Mouse (Mus musculus): Measurements from ENCODE around the gene Tbc1d10a.
"Not testable (repeated sequence)": the region's sequence is repeated elsewhere in the genome, so short reads cannot be mapped to it uniquely, and the experiment has no call there.

Gene Tbc1d10a

GRCm38 (mm10) chr11:4184251-4184952 lies 2.2 kb upstream of the Tbc1d10a start:
- DNase-seq (ENCODE audit: low read depth): peak; percentile 54

DNA sequence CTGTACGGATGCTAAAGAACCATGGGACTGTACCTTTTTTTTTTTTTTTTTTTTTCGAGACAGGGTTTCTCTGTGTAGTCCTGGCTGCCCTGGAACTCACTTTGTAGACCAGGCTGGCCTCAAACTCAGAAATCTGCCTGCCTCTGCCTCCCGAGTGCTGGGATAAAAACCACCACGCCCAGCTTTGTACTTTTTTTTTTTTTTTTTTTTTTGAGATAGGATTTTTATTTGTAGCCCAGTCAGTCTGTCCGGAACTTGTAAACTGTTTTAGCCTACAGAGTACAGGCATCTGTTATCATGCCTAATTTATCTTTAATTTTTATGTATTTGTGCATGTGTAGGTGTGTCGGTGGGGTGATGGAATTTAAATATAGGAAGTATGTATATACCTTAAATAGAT lies 1.1 kb upstream of the Tbc1d10a start:
- DNase-seq (ENCODE audit: low read depth): not testable (repeated sequence)

DNA sequence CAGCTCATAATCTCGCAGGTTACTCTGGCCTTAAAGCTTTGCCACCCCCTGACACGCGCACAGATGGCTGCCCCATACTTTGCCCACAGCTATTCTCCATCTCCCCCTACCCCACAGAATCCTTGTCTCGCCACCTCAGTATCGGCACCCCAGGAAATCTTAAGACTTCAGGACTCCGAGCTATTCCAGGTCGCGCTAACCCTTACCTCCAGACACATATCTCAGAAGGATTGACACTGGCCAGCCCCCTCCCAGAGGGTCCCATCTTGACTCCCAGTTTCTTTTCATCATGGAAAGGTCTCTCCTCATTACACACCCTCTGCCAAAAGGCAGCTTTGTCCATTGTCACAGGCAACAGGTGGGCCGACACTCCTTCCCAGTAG lies 720 bp downstream of the Tbc1d10a start:
- no peak for DNase-seq (ENCODE audit: low read depth)

DNA sequence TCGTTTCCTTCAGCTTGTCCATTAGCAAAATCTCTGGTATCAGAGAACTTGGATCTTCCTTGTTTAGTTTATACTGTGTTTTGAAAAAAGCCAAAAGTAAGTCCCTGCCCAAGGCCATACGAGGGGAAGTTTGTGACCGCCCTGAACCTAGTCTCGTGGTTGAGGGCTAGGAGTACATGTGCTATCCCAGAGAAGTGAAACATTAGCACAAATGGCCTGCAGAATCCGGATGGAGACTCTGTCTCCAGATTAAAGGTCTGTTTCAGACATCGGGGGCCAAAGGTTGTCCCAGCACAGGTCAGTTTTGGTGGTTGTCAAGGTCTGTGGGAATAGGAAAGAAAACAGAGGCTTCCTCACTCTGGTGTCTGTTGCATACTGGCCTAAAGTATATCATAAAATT lies 2.6 kb downstream of the Tbc1d10a start:
- no peak for DNase-seq (ENCODE audit: low read depth)

- DNase-seq (ENCODE audit: low read depth): no peak
These were observed 4.1 kb downstream of the Tbc1d10a start for GRCm38 (mm10) chr11:4190677-4191076.

- DNase-seq (ENCODE audit: low read depth): no peak
These were observed 6.2 kb downstream of the Tbc1d10a start for GRCm38 (mm10) chr11:4192757-4193156.

DNA sequence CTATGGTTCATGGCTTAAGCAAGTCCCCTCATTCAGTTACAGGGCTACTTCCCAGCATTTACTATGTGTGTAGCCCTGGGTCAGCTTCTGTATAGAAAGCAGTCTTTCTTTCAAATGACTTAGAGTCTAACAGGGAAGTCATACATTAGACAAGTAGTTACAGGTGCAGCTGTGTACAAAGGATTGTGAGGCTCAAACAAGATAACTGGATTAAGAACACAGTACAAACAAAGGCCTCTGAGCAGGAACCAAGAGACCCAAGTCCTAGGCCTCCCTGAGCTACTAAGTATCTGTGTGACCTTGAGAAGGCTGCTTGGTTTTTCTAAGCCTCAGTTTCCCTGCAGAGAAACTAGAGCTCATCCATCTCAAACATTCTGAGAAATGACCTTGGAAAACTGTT lies 6.8 kb downstream of the Tbc1d10a start:
- no peak for DNase-seq (ENCODE audit: low read depth)

DNA sequence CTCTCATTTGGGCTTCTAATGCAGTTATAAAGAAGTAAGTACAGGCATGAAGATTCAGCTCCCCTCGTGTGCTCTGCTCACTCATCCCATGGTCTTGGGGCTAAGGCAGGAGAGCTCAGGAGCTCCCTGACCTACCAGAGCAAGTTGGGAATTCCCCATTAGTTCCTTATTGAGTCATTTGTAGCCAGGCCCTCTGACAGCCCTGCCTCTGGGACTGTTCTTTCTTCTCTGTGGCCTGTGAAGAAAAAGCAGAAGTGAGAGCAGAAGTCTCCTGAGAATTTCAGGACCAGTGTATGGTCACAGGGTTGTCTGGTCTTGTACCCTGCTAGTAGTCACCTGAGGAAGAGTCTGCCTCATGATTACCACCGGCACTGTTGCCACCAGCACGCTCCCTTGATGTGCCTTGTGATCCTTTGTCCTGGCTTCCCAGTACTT lies 9.0 kb downstream of the Tbc1d10a start:
- DNase-seq (ENCODE audit: low read depth): peak; percentile 64

DNA sequence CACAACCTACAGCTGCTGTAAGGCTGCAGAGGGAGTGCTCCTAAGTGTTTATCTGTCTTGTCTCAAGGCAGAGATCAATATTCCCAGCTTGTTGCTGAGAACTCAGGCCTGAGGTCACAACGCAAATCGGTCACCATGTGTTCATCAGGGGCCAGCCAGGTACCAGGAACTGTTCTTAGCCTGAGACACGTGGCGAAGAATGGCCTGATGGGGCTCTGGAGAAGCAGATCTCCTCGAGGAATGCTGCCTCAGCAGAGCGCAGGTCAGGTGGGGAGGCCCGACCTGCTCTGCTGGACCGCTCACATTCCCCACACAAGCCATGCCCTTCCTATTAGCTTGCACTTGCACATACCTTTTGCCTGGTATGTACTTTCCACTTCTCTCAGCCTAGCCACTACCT lies 10.0 kb downstream of the Tbc1d10a start:
- DNase-seq (ENCODE audit: low read depth): no peak

GRCm38 (mm10) chr11:4197691-4198090 lies 11.1 kb downstream of the Tbc1d10a start:
- no peak for DNase-seq (ENCODE audit: low read depth)

- peak; percentile 68 for DNase-seq (ENCODE audit: low read depth)
These were observed 15.6 kb downstream of the Tbc1d10a start for GRCm38 (mm10) chr11:4201981-4202700.

DNA sequence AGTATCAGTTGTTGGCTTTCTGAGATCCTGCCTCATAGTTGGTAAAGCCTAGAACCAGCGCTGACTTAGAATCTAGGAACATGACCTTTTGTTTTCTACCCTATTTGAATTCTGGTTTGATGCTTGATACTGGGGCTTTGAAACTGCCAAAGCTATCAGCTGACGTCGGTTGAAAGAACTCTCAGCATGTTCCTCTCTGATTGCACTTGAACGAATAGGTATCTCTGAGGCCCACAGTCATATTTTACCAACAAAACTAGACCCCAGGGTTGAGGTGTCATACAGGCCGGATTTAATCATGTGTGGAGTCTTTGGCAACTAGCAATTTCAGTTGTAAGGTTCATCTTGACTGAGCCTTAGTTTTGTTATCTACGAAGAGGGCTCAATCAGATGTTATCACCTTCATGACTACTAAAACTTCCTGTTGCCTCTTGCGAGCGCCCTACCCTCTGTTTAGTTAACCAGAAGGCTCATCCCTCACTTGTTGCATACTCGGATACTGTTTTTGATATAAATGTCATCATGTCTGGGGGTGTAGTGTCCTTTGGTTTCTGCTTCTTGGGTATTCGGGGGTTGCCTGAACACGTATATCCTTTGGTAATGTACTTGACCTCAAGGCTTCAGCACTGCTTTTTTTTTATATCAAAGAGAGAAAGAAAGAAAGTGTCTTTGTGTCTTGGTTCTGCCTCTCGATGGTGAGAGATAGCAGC lies 16.6 kb downstream of the Tbc1d10a start:
- peak; percentile 89 for DNase-seq (ENCODE audit: low read depth)

- no peak for DNase-seq (ENCODE audit: low read depth)
These were observed 17.1 kb downstream of the Tbc1d10a start for GRCm38 (mm10) chr11:4203705-4204074.

DNA sequence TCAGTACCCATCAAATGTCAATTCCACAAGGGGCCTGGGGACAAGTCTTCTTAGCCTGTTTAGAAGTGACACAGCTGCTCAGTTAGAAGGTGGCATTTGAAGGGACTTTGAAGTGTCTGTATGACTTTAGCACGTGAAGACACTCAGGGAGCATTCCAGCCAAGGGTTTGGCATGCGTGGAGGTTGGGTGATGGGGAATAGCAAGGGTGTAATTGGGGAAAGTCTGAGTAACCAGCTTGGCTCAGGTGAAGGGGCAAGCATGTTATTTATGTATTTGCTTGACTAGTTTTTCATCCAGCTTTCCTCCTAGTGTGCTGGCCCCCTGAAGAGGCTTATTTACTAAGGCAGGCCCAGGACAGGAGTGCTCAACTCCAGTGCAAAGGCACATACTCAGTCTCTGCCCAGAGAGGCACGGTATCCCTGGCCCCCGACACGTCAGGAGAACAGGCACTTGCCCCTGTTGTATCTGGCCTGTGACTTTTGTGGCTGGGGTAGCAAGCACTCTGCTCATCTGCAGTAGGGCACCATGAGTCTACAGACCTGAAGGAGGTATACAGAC lies 18.6 kb downstream of the Tbc1d10a start:
- peak; percentile 35 for DNase-seq (ENCODE audit: low read depth)

DNA sequence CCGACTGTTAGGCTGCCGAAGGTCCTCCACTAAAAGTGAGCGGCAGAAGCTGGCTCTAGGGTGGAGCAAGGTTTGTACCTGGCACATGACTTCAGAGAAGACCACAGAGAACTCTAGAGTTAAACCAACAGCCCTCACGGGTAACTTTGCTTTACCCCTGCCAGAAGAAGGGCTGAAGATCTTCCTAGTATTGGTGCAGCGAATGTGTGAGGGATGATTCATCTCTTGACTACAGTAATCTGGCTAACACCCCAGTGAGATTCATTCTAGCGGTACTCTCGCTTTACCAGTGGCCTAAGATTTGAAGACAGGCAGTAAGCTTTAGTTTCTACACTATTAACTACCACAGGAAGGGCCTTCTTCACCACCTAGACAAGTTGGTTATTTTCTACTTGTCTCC lies 19.4 kb downstream of the Tbc1d10a start:
- peak; percentile 83 for DNase-seq (ENCODE audit: low read depth)

- DNase-seq (ENCODE audit: low read depth): peak; percentile 80
These were observed 20.0 kb downstream of the Tbc1d10a start for GRCm38 (mm10) chr11:4206563-4206962.

DNA sequence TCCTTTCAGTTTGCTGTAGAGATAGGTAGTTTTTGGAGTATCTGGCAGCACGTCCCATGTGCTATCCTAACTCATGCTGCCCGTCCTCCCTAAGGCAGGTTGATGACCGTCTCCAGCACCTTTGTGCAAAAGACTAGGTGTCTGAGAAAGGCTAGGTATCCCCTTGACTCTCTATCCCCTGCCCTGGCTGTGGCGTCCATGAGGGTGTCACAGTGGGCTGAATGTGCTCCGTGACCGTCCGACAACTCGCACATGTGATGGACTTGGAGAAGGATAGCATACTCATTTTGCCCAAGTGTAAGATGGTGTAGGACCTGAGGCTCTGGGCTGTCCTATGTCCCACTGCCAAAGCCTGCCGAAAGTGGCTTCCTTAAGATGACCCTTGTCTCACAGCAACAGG lies 21.1 kb downstream of the Tbc1d10a start:
- no peak for DNase-seq (ENCODE audit: low read depth)

GRCm38 (mm10) chr11:4209556-4209955 lies 23.0 kb downstream of the Tbc1d10a start:
- DNase-seq (ENCODE audit: low read depth): peak; percentile 54

DNA sequence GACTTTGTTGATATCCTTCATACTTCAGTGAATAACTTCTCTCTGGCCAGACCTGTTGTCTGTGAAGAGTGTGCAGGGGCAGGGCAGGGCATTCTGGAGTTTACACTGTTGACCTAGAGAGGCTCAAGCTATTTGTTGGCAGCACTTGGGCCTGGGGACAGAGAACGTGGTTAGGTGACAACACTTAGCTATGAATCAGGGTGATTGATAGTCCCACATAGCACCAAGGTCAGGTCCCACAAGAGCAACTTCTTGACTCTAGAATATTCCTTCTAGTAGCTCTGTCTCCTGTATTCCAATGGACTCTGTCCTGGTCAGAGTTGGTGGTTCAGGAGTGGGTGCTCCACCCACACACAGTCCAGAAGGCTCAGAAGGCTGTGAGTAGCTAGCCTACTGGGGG lies 24.2 kb downstream of the Tbc1d10a start:
- no peak for DNase-seq (ENCODE audit: low read depth)

DNA sequence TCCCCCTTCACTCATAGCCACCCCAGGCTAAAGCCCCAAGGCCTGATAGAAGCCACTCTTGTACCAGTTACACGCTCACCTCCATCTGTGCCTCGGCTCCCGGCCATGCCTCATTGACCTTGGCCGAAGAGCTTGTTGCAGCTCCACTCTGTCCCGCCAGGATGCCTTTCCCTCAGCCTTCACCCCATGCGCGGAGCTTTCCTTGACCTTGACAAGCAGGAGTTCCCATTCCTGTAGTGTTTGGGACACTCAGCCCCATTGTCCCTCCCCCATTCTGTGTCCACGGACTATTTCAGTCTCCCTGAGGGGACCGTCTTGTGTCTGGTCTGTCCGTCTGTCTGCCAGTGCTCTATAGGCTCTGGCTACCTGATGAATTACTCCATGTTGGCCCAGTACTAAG lies 26.5 kb downstream of the Tbc1d10a start:
- no peak for DNase-seq (ENCODE audit: low read depth)

GRCm38 (mm10) chr11:4214572-4214971 lies 28.0 kb downstream of the Tbc1d10a start:
- DNase-seq (ENCODE audit: low read depth): no peak

DNA sequence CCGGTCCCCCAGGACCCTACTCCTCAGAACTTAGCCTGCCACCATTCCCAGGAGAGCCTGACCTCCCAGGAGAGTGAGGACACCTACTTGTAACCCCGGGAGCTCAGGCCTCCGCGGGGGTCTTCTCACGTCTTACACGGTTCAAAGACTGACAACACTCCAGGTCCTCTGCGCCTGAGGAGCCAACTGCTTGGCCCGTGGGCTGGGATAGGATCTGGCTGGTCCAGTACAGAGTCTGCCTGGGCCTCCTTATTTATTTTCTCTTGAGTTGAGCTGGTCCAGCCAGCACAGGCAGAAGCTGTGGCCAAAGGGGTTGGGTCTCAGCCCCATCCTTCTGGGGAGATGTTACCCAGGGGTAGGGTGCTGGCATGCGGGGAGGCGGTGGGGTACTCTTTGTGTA lies 28.5 kb downstream of the Tbc1d10a start:
- DNase-seq (ENCODE audit: low read depth): no peak

All from induced T-regulatory cell, adult 2 months (primary cell).